Mouse (Mus musculus) stomach, postnatal 0 days (tissue): ENCODE measurements at regions not wholly inside any gene's neighbourhood (a gene's known extent, or its start where the extent isn't known, plus 50 kb on each side); places are given as distances from the start of the nearest gene placed in this dataset.

Source experiments
- ATAC-seq: fragments of 200-750 bp; cut with Nextera tagmentation; 2 replicates; pipeline ENCODE4 v1.8.0; 2017; ENCODE audit not compliant: low FRiP score, low TSS enrichment
- DNase-seq: peaks from one replicate; pipeline ENCODE4 v3.0.0-alpha.2; 2016; ENCODE audit warnings: low spot score
- H3K27ac ChIP-seq: fragments of 300-500 bp; sonication (generic); replicated peaks from 2 replicates; pipeline ENCODE4 v1.5.1; 2014; ENCODE audit warnings: mild to moderate bottlenecking, control low read depth
- H3K27me3 ChIP-seq: fragments of 300-500 bp; sonication (generic); 2 replicates; pipeline ENCODE4 v1.6.1; 2014; ENCODE audit warnings: low read length; ENCODE audit not compliant: control insufficient read depth, insufficient read depth
- H3K36me3 ChIP-seq: fragments of 300-500 bp; sonication (generic); 2 replicates; pipeline ENCODE4 v1.6.1; 2014; ENCODE audit warnings: low read length, mixed read lengths; ENCODE audit not compliant: control insufficient read depth, insufficient read depth
- H3K4me1 ChIP-seq: fragments of 300-500 bp; sonication (generic); replicated peaks from 2 replicates; pipeline ENCODE4 v1.6.1; 2014; ENCODE audit warnings: antibody characterized with exemption; ENCODE audit not compliant: control insufficient read depth, insufficient read depth
- H3K4me2 ChIP-seq: fragments of 300-500 bp; sonication (generic); replicated peaks from 2 replicates; pipeline ENCODE4 v1.6.1; 2014; ENCODE audit warnings: low read depth, mild to moderate bottlenecking, control low read depth, moderate library complexity
- H3K4me3 ChIP-seq: fragments of 300-500 bp; sonication (generic); 2 replicates; pipeline ENCODE4 v1.5.1; 2014; ENCODE audit warnings: low read depth, low read length, control low read depth
- H3K9ac ChIP-seq: fragments of 300-500 bp; sonication (generic); 2 replicates; pipeline ENCODE4 v1.6.1; 2014; ENCODE audit warnings: mild to moderate bottlenecking, low read length, control low read depth, mixed read lengths
- H3K9me3 ChIP-seq: fragments of 300-500 bp; sonication (generic); 2 replicates; pipeline ENCODE4 v1.6.1; 2016; ENCODE audit warnings: low read length; ENCODE audit not compliant: control insufficient read depth
- CTCF ChIP-seq: IDR thresholded peaks from 2 replicates; pipeline ENCODE4 v1.5.1; 2016; ENCODE audit warnings: antibody characterized with exemption, low read depth, mild to moderate bottlenecking, moderate library complexity
- EP300 ChIP-seq: optimal IDR thresholded peaks from 2 replicates; pipeline ENCODE3; 2016; ENCODE audit warnings: antibody characterized with exemption
- WGBS: fragments of 180-500 bp; shearing (Covaris S2); extraction: QIAGEN DNeasy Blood & Tissue Kit; methylation state at CpG from one replicate; pipeline ENCODE4 v1.1.7; 2014; 5-methylcytosine and 5-hydroxymethylcytosine counted together

- TF ChIP-seq CTCF (no peak), EP300 (no peak)
- no peak overlapping the region for H3K4me3 ChIP-seq
- H3K27me3 ChIP-seq, result no peaks in the 10 kb centered on the region
- H3K27ac ChIP-seq, result no peak overlapping the region
- DNase-seq, result peak; percentile 27
- no peaks in the 10 kb centered on the region for H3K36me3 ChIP-seq
- 65% methylated on average over 6 of the region's 6 CpGs for WGBS
- no peak overlapping the region for H3K9ac ChIP-seq
- no peak overlapping the region for H3K4me2 ChIP-seq
- ATAC-seq, result peak; percentile 78; the same call in 1 of the 2 replicates
- no peaks in the 10 kb centered on the region for H3K4me1 ChIP-seq
- no peaks in the 10 kb centered on the region for H3K9me3 ChIP-seq
Observed at GRCm38 (mm10) chr2:166370776-166371175, 215.3 kb upstream of the Sulf2 start.

DNA sequence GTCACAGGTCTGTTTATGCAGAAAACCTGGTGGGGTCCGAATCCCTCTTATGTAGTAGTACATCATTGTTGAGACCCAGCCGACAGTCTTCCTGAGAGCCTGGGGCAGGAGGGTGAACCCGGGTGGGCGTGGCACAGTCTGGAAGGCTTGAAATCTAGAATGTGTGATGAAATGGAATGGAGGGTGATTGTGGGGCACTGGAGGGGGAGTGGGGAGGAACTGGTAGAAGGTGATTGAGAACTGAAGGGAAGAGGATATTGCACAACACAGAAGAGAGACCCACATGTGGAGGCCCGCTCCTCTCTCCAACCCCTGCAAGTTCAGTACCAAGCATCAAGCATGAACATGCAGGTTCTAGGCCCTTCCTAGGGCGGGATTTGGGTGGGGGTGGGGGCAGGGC is 206.2 kb upstream of the Sulf2 start:
- WGBS, result 78% methylated on average over 6 of the region's 6 CpGs
- no peak for TF ChIP-seq CTCF
- no peak for TF ChIP-seq EP300

GRCm38 (mm10) chr2:166360786-166361185 is 205.3 kb upstream of the Sulf2 start:
- 37% methylated on average over 3 of the region's 3 CpGs for WGBS
- H3K4me1 ChIP-seq, result no peaks in the 10 kb centered on the region; the same call in 1 of the 2 replicates
- H3K36me3 ChIP-seq, result no peaks in the 10 kb centered on the region
- no peak for ATAC-seq
- no peak overlapping the region for H3K27ac ChIP-seq
- H3K9ac ChIP-seq, result no peak overlapping the region
- no peak overlapping the region for H3K4me2 ChIP-seq
- H3K4me3 ChIP-seq, result no peak overlapping the region
- no peaks in the 10 kb centered on the region for H3K27me3 ChIP-seq
- TF ChIP-seq CTCF, result no peak
- TF ChIP-seq EP300, result no peak
- no peak for DNase-seq
- H3K9me3 ChIP-seq, result no peaks in the 10 kb centered on the region

More for the DNA sequence above, 206.2 kb upstream of the Sulf2 start:
- H3K4me2 ChIP-seq, result no peak overlapping the region
- no peaks in the 10 kb centered on the region; the same call in 1 of the 2 replicates for H3K4me1 ChIP-seq
- no peak for ATAC-seq
- no peaks in the 10 kb centered on the region for H3K27me3 ChIP-seq
- no peak overlapping the region for H3K9ac ChIP-seq
- H3K36me3 ChIP-seq, result no peaks in the 10 kb centered on the region
- no peak overlapping the region for H3K27ac ChIP-seq
- H3K9me3 ChIP-seq, result no peaks in the 10 kb centered on the region
- DNase-seq, result no peak
- H3K4me3 ChIP-seq, result no peak overlapping the region

GRCm38 (mm10) chr2:166359995-166360394 is 204.5 kb upstream of the Sulf2 start:
- Histone ChIP-seq H3K27ac (no peak overlapping the region), H3K9me3 (no peaks in the 10 kb centered on the region), H3K36me3 (no peaks in the 10 kb centered on the region), H3K4me1 (no peaks in the 10 kb centered on the region; the same call in 1 of the 2 replicates), H3K27me3 (no peaks in the 10 kb centered on the region), H3K4me2 (no peak overlapping the region), H3K9ac (no peak overlapping the region), H3K4me3 (no peak overlapping the region)
- ATAC-seq (no peak), DNase-seq (no peak)
- TF ChIP-seq EP300 (no peak), CTCF (no peak)
- WGBS, result 42% methylated on average over 13 of the region's 13 CpGs

- Histone ChIP-seq H3K27me3 (no peaks in the 10 kb centered on the region), H3K4me2 (no peak overlapping the region), H3K9ac (no peak overlapping the region), H3K27ac (no peak overlapping the region), H3K4me1 (peaks cover 12% of the 10 kb centered on the region), H3K36me3 (no peaks in the 10 kb centered on the region), H3K4me3 (no peak overlapping the region), H3K9me3 (no peaks in the 10 kb centered on the region)
- TF ChIP-seq EP300 (no peak), CTCF (no peak)
- ATAC-seq, result no peak
- 47% methylated on average over 7 of the region's 7 CpGs for WGBS
- DNase-seq, result no peak
Observed at GRCm38 (mm10) chr2:166357824-166358223, 202.4 kb upstream of the Sulf2 start.

GRCm38 (mm10) chr2:166355944-166356343 is 200.5 kb upstream of the Sulf2 start:
- TF ChIP-seq CTCF (no peak), EP300 (no peak)
- WGBS, result 75% methylated on average over 7 of the region's 7 CpGs
- no peak for ATAC-seq

More at GRCm38 (mm10) chr2:166355944-166356343, 200.5 kb upstream of the Sulf2 start:
- no peaks in the 10 kb centered on the region for H3K27me3 ChIP-seq
- no peak overlapping the region for H3K27ac ChIP-seq
- no peak overlapping the region for H3K4me3 ChIP-seq
- H3K4me2 ChIP-seq, result no peak overlapping the region
- peaks cover 12% of the 10 kb centered on the region for H3K4me1 ChIP-seq
- DNase-seq, result no peak
- H3K36me3 ChIP-seq, result no peaks in the 10 kb centered on the region
- no peak overlapping the region for H3K9ac ChIP-seq
- H3K9me3 ChIP-seq, result no peaks in the 10 kb centered on the region
